Mouse (Mus musculus) C2C12 (cell line): ENCODE data around the gene Schip1.

Experiments used
- CEBPB ChIP-seq: IDR thresholded peaks from one replicate; pipeline ENCODE4 v1.6.1; 2011; ENCODE audit warnings: low read depth, mild to moderate bottlenecking, control low read depth, moderate library complexity
- CTCF ChIP-seq: IDR thresholded peaks from one replicate; pipeline ENCODE4 v1.5.1; 2011; ENCODE audit not compliant: control insufficient read depth, insufficient read depth, insufficient read length
- MAX ChIP-seq: IDR thresholded peaks from one replicate; pipeline ENCODE4 v1.6.1; 2011; ENCODE audit warnings: mild to moderate bottlenecking, control low read depth
- MYOD1 ChIP-seq: IDR thresholded peaks from one replicate; pipeline ENCODE4 v1.6.1; 2011; ENCODE audit warnings: low read depth; ENCODE audit not compliant: control insufficient read depth, insufficient read length
- MYOG ChIP-seq: IDR thresholded peaks from one replicate; pipeline ENCODE4 v1.6.1; 2011; ENCODE audit not compliant: control insufficient read depth, insufficient read length; ENCODE audit errors: extremely low read depth
- USF1 ChIP-seq: IDR thresholded peaks from one replicate; pipeline ENCODE4 v1.6.1; 2011; ENCODE audit warnings: low read depth, mild to moderate bottlenecking, control low read depth, moderate library complexity

GRCm38 (mm10) chr3:68491516-68491915, 426.9 kb downstream of the Schip1 start:
- TF ChIP-seq MAX (no peak), CTCF (no peak), MYOG (no peak), USF1 (no peak), MYOD1 (no peak), CEBPB (no peak)
